Mouse (Mus musculus) neural tube, embryonic 14.5 days (tissue): ENCODE measurements at regions not wholly inside any gene's neighbourhood (a gene's known extent, or its start where the extent isn't known, plus 50 kb on each side); places are given as distances from the start of the nearest gene placed in this dataset.

Experiments
- ATAC-seq: fragments of 200-750 bp; cut with Nextera tagmentation; 2 replicates; pipeline ENCODE4 v1.8.0; 2017; ENCODE audit warnings: low read depth, mild to moderate bottlenecking, moderate TSS enrichment, moderate library complexity
- H3K27ac ChIP-seq: fragments of 300-500 bp; sonication (generic); 2 replicates; pipeline ENCODE4 v1.5.1; 2014; ENCODE audit warnings: low read depth, mild to moderate bottlenecking, control low read depth, low read length, moderate library complexity, mixed read lengths
- H3K27me3 ChIP-seq: fragments of 300-500 bp; sonication (generic); 2 replicates; pipeline ENCODE4 v1.6.1; 2014; ENCODE audit warnings: low read length; ENCODE audit not compliant: control insufficient read depth, insufficient read depth
- H3K36me3 ChIP-seq: fragments of 300-500 bp; sonication (generic); 2 replicates; pipeline ENCODE4 v1.6.1; 2014; ENCODE audit warnings: low read length, mixed read lengths; ENCODE audit not compliant: control insufficient read depth, insufficient read depth
- H3K4me1 ChIP-seq: fragments of 300-500 bp; sonication (generic); 2 replicates; pipeline ENCODE4 v1.6.1; 2014; ENCODE audit warnings: low read length; ENCODE audit not compliant: control insufficient read depth, insufficient read depth
- H3K4me2 ChIP-seq: fragments of 300-500 bp; sonication (generic); 2 replicates; pipeline ENCODE4 v1.6.1; 2014; ENCODE audit warnings: mild to moderate bottlenecking, low read depth, low read length, control low read depth
- H3K4me3 ChIP-seq: fragments of 300-500 bp; sonication (generic); 2 replicates; pipeline ENCODE4 v1.5.1; 2014; ENCODE audit warnings: low read depth, low read length, control low read depth, mixed read lengths
- H3K9ac ChIP-seq: fragments of 300-500 bp; sonication (generic); replicated peaks from 2 replicates; pipeline ENCODE4 v1.6.1; 2014; ENCODE audit warnings: low read depth, mild to moderate bottlenecking, control low read depth, low read length, mixed read lengths
- H3K9me3 ChIP-seq: fragments of 300-500 bp; sonication (generic); 2 replicates; pipeline ENCODE4 v1.6.1; 2016; ENCODE audit warnings: low read length; ENCODE audit not compliant: control insufficient read depth
- WGBS: fragments of 180-500 bp; shearing (Covaris S2); extraction: QIAGEN DNeasy Blood & Tissue Kit; methylation state at CpG from one replicate; pipeline ENCODE4 v1.1.7; 2014; 5-methylcytosine and 5-hydroxymethylcytosine counted together

GRCm38 (mm10) chr9:26383996-26384395 lies 349.5 kb upstream of the B3gat1 start:
- Histone ChIP-seq H3K27ac (no peak overlapping the region), H3K9me3 (no peaks in the 10 kb centered on the region), H3K4me1 (no peaks in the 10 kb centered on the region), H3K9ac (no peak overlapping the region), H3K27me3 (no peaks in the 10 kb centered on the region), H3K4me2 (no peak overlapping the region), H3K36me3 (no peaks in the 10 kb centered on the region), H3K4me3 (no peak overlapping the region)
- no peak for ATAC-seq
- 85% methylated on average over 1 of the region's 1 CpGs for WGBS

DNA sequence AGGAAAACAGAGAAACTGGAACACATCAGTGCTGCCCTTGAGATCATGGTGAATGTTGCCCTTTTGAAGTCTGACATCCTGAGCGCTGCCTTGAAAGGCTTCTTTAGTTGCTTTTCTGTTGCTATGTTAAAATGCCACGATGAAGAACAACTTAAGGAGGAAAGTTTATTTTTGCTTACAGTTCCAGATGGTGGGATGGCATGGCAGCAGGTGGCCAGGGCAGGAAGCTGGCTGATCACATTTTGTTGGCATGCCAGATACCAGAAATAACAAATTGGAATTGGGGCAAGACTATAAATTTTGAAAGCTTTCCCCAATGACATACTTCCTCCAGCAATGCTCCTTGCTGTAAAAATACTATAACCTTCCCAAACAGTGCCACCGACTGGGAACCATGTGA lies 334.9 kb upstream of the B3gat1 start:
- H3K4me3 ChIP-seq = no peak overlapping the region
- H3K27ac ChIP-seq = no peak overlapping the region
- no peaks in the 10 kb centered on the region for H3K27me3 ChIP-seq
- H3K4me2 ChIP-seq = no peak overlapping the region
- no peak overlapping the region for H3K9ac ChIP-seq
- no peaks in the 10 kb centered on the region for H3K9me3 ChIP-seq
- WGBS = 82% methylated on average over 3 of the region's 3 CpGs
- no peaks in the 10 kb centered on the region for H3K36me3 ChIP-seq
- no peaks in the 10 kb centered on the region for H3K4me1 ChIP-seq
- ATAC-seq = no peak

- 21% methylated on average over 11 of the region's 11 CpGs for WGBS
- peak overlapping the region; percentile 28; the same call in 1 of the 2 replicates for H3K27ac ChIP-seq
- peak; percentile 28; the same call in 1 of the 2 replicates for ATAC-seq
Observed at GRCm38 (mm10) chr9:26422897-26423823, 310.4 kb upstream of the B3gat1 start.

DNA sequence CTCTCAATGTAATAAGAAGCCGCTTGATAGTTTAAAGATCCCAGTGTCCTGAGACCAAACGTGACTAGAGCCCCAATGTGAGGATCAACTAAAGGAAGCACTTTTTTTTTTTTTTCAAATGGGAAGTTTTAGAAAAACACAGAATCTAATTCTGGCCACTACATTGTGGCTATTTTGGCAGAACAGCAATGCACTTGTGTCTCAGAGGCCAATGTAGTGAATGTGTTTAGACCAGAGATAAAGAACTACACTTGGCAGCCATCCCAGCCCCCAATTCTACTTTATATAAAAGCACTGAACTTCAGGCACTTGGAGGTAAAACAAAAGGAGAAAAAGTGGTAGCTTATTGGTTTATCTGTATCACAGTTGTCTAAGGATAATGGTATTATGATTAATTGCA lies 298.0 kb upstream of the B3gat1 start:
- Histone ChIP-seq H3K36me3 (no peaks in the 10 kb centered on the region), H3K4me2 (no peak overlapping the region), H3K4me3 (no peak overlapping the region), H3K9ac (no peak overlapping the region), H3K4me1 (no peaks in the 10 kb centered on the region), H3K27ac (no peak overlapping the region), H3K9me3 (no peaks in the 10 kb centered on the region), H3K27me3 (no peaks in the 10 kb centered on the region)
- 50% methylated on average over 2 of the region's 2 CpGs for WGBS
- ATAC-seq = peak; percentile 67; the same call in 1 of the 2 replicates

More at GRCm38 (mm10) chr9:26422897-26423823, 310.4 kb upstream of the B3gat1 start:
- no peaks in the 10 kb centered on the region for H3K27me3 ChIP-seq
- H3K4me1 ChIP-seq = peaks cover 5% of the 10 kb centered on the region; the same call in 1 of the 2 replicates
- no peak overlapping the region for H3K9ac ChIP-seq
- H3K9me3 ChIP-seq = no peaks in the 10 kb centered on the region
- no peak overlapping the region for H3K4me3 ChIP-seq
- H3K36me3 ChIP-seq = no peaks in the 10 kb centered on the region
- H3K4me2 ChIP-seq = no peak overlapping the region

DNA sequence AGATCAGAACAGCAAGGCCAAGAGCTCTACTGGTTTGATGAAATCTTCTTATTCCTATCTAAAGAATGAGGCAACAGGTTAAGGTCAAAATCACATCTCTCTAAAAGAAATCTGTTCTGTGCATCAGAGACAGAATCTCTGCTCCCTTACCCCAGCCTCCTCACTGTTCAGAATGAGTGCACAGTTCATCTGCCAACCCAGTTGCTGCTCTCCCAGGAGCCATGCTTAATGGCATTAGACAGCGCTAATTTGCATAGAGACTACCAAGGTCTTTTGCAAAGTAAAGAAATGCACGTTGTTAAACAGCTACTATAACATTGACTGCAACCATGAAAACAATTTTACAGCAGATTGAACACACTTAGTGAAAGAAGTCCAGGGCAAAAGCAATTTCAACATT lies 296.3 kb upstream of the B3gat1 start:
- Histone ChIP-seq H3K9me3 (no peaks in the 10 kb centered on the region), H3K36me3 (no peaks in the 10 kb centered on the region), H3K27me3 (no peaks in the 10 kb centered on the region), H3K9ac (no peak overlapping the region), H3K4me1 (no peaks in the 10 kb centered on the region), H3K4me3 (no peak overlapping the region), H3K4me2 (no peak overlapping the region), H3K27ac (no peak overlapping the region)
- ATAC-seq = peak; percentile 84; the same call in 1 of the 2 replicates
- WGBS = 56% methylated on average over 2 of the region's 2 CpGs

DNA sequence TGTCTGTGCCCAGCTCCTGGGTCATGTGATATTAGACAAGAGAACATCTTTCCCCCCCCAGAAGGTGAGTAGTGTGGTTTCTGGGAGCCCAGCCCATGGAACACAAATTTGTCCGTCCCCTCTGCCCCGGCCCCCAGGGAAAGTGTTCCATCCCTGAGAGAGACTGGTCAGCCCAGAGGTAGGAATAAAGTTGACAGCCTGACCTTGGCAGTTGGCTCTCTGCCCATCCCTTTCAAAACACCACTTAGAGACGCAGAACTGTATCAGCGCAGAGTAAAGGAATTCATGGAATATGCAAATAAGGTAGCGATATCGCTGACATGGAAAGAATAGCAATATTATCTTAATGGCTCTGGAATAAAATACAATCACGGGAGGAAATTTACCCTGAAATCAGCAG lies 279.6 kb upstream of the B3gat1 start:
- Histone ChIP-seq H3K27me3 (no peaks in the 10 kb centered on the region), H3K9ac (no peak overlapping the region), H3K36me3 (no peaks in the 10 kb centered on the region), H3K4me2 (no peak overlapping the region), H3K4me1 (no peaks in the 10 kb centered on the region), H3K27ac (no peak overlapping the region), H3K4me3 (no peak overlapping the region), H3K9me3 (no peaks in the 10 kb centered on the region)
- WGBS = 63% methylated on average over 7 of the region's 7 CpGs
- 0 out of 2 replicates have a peak, but pooled peaks have one; percentile 44 for ATAC-seq

- Histone ChIP-seq H3K36me3 (no peaks in the 10 kb centered on the region), H3K4me2 (no peak overlapping the region), H3K9me3 (no peaks in the 10 kb centered on the region), H3K4me1 (no peaks in the 10 kb centered on the region), H3K27ac (no peak overlapping the region), H3K4me3 (no peak overlapping the region), H3K27me3 (no peaks in the 10 kb centered on the region), H3K9ac (no peak overlapping the region)
- ATAC-seq = no peak
- WGBS = 9% methylated on average over 2 of the region's 2 CpGs
Observed at GRCm38 (mm10) chr9:26461081-26461480, 272.4 kb upstream of the B3gat1 start.

DNA sequence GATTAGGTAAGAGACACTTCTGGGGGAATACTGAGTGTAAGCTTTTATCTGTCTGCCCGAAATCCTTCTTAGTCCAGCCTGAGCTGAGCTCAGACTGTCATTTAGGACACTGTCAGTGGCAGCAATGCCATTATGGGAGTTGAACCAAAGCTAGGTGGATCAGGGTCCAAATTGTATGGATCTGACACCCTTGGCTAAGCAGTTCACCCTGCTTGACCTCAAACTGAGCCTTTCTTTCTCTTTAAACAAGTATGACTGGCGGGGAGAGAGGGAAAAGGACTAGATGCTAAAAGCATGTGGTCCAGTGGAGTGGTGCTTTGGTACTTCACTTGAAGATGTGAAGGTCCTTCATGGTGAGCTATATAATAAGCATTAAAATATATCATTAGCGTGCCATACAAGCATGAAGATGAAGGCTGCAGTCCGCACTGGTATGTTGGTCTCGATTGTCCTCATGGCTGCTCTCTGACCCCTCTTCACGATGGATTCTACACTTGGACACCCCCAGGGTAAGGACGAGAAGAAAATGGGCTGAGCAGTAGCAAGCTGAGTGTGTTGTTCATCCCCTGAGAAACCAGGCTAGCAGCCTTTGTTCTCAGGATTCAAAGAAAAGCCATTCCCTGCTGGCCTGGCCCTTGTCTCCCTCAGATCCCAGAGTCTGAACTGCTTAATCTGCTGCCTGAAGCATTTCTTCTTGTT lies 262.7 kb upstream of the B3gat1 start:
- H3K9me3 ChIP-seq = no peaks in the 10 kb centered on the region
- no peaks in the 10 kb centered on the region for H3K27me3 ChIP-seq
- H3K36me3 ChIP-seq = no peaks in the 10 kb centered on the region
- no peak overlapping the region for H3K4me2 ChIP-seq
- 48% methylated on average over 7 of the region's 7 CpGs for WGBS
- no peak overlapping the region for H3K9ac ChIP-seq
- ATAC-seq = no peak
- no peak overlapping the region for H3K27ac ChIP-seq
- no peak overlapping the region for H3K4me3 ChIP-seq
- H3K4me1 ChIP-seq = no peaks in the 10 kb centered on the region

- Histone ChIP-seq H3K9me3 (no peaks in the 10 kb centered on the region), H3K4me2 (no peak overlapping the region), H3K4me1 (no peaks in the 10 kb centered on the region), H3K27ac (no peak overlapping the region), H3K4me3 (no peak overlapping the region), H3K9ac (no peak overlapping the region), H3K36me3 (no peaks in the 10 kb centered on the region), H3K27me3 (no peaks in the 10 kb centered on the region)
- WGBS = 92% methylated on average over 3 of the region's 3 CpGs
- ATAC-seq = no peak
Observed at GRCm38 (mm10) chr9:26476341-26476740, 257.2 kb upstream of the B3gat1 start.
